Mouse (Mus musculus) heart, embryonic 16.5 days (tissue): ENCODE data around the gene Ttc7b. TPM values are rescaled to one million over a fixed set of nuclear protein-coding genes. Genes with fewer than 3 reads are reported as not detected.

ENCODE experiments used
- ATAC-seq: fragments of 200-750 bp; cut with Nextera tagmentation; replicated peaks from 2 replicates; pipeline ENCODE4 v1.8.0; 2017; ENCODE audit warnings: moderate number of reproducible peaks; ENCODE audit not compliant: insufficient read depth, low FRiP score; ENCODE audit errors: extremely low read depth
- H3K27ac ChIP-seq: fragments of 300-500 bp; sonication (generic); 2 replicates; pipeline ENCODE4 v1.5.1; 2014; ENCODE audit warnings: mild to moderate bottlenecking, low read length, control low read depth, moderate library complexity
- H3K27me3 ChIP-seq: fragments of 300-500 bp; sonication (generic); 2 replicates; pipeline ENCODE4 v1.6.1; 2014; ENCODE audit warnings: low read length, mixed read lengths; ENCODE audit not compliant: control insufficient read depth, insufficient read depth
- H3K36me3 ChIP-seq: fragments of 300-500 bp; sonication (generic); 2 replicates; pipeline ENCODE4 v1.6.1; 2014; ENCODE audit not compliant: control insufficient read depth, insufficient read depth
- H3K4me1 ChIP-seq: fragments of 300-500 bp; sonication (generic); 2 replicates; pipeline ENCODE4 v1.6.1; 2014; ENCODE audit warnings: low read length, mixed read lengths; ENCODE audit not compliant: control insufficient read depth, insufficient read depth
- H3K4me2 ChIP-seq: fragments of 300-500 bp; sonication (generic); 2 replicates; pipeline ENCODE4 v1.6.1; 2014; ENCODE audit warnings: low read depth, mild to moderate bottlenecking, control low read depth, low read length
- H3K4me3 ChIP-seq: fragments of 300-500 bp; sonication (generic); 2 replicates; pipeline ENCODE4 v1.5.1; 2014; ENCODE audit warnings: mild to moderate bottlenecking, control low read depth, low read length
- H3K9ac ChIP-seq: fragments of 300-500 bp; sonication (generic); 2 replicates; pipeline ENCODE4 v1.6.1; 2014; ENCODE audit warnings: low read length, control low read depth
- H3K9me3 ChIP-seq: fragments of 300-500 bp; sonication (generic); replicated peaks from 2 replicates; pipeline ENCODE4 v1.6.1; 2016; ENCODE audit warnings: low read length; ENCODE audit not compliant: control insufficient read depth
- WGBS: fragments of 180-500 bp; shearing (Covaris S2); extraction: QIAGEN DNeasy Blood & Tissue Kit; methylation state at CpG from one replicate; pipeline ENCODE4 v1.1.7; 2014; 5-methylcytosine and 5-hydroxymethylcytosine counted together
- polyA plus RNA-seq: library from polyadenylated mRNA; unstranded; fragments of >200 nt; fragmentation: Nextera tagmentation; extraction: Ambion mirVana; gene quantifications from 2 replicates; pipeline ENCODE4 v1.2.1, GENCODE M21; 2015

Gene Ttc7b
- polyA plus RNA-seq, 1 experiment from 2014 or later: 6.7 TPM

GRCm38 (mm10) chr12:100428183-100428582 is 92.4 kb downstream of the Ttc7b start:
- Histone ChIP-seq H3K9ac (no peak overlapping the region), H3K27ac (no peak overlapping the region), H3K4me3 (no peak overlapping the region), H3K9me3 (no peaks in the 10 kb centered on the region), H3K4me2 (no peak overlapping the region), H3K36me3 (0 out of 2 replicates have a peak, but pooled peaks cover 2% of the 10 kb centered on the region), H3K4me1 (peaks cover 10% of the 10 kb centered on the region), H3K27me3 (no peaks in the 10 kb centered on the region)
- ATAC-seq: no peak
- WGBS: 86% methylated on average over 4 of the region's 4 CpGs

- Histone ChIP-seq H3K4me2 (no peak overlapping the region), H3K4me3 (no peak overlapping the region), H3K9me3 (no peaks in the 10 kb centered on the region), H3K9ac (no peak overlapping the region), H3K36me3 (0 out of 2 replicates have a peak, but pooled peaks cover 2% of the 10 kb centered on the region), H3K27ac (no peak overlapping the region), H3K4me1 (peaks cover 19% of the 10 kb centered on the region), H3K27me3 (no peaks in the 10 kb centered on the region)
- ATAC-seq: no peak
- WGBS: 44% methylated on average over 4 of the region's 4 CpGs
Measured at GRCm38 (mm10) chr12:100426212-100426611, 94.4 kb downstream of the Ttc7b start.

- no peak for ATAC-seq
- 89% methylated on average over 6 of the region's 6 CpGs for WGBS
- Histone ChIP-seq H3K4me2 (no peak overlapping the region), H3K4me1 (peaks cover 28% of the 10 kb centered on the region), H3K36me3 (0 out of 2 replicates have a peak, but pooled peaks cover 2% of the 10 kb centered on the region), H3K27ac (no peak overlapping the region), H3K9me3 (no peaks in the 10 kb centered on the region), H3K4me3 (no peak overlapping the region), H3K9ac (no peak overlapping the region), H3K27me3 (no peaks in the 10 kb centered on the region)
Measured at GRCm38 (mm10) chr12:100425028-100425427, 95.6 kb downstream of the Ttc7b start.

GRCm38 (mm10) chr12:100422286-100422820 is 98.3 kb downstream of the Ttc7b start:
- Histone ChIP-seq H3K4me3 (no peak overlapping the region), H3K4me1 (peaks cover 29% of the 10 kb centered on the region), H3K9me3 (no peaks in the 10 kb centered on the region), H3K9ac (no peak overlapping the region), H3K4me2 (no peak overlapping the region), H3K27me3 (no peaks in the 10 kb centered on the region), H3K27ac (no peak overlapping the region), H3K36me3 (0 out of 2 replicates have a peak, but pooled peaks cover 2% of the 10 kb centered on the region)
- WGBS: 40% methylated on average over 6 of the region's 6 CpGs
- ATAC-seq: 0 out of 2 replicates have a peak, but pooled peaks have one; percentile 17

GRCm38 (mm10) chr12:100421538-100421937 is 99.1 kb downstream of the Ttc7b start:
- Histone ChIP-seq H3K4me1 (peaks cover 28% of the 10 kb centered on the region), H3K9ac (no peak overlapping the region), H3K4me2 (no peak overlapping the region), H3K4me3 (no peak overlapping the region), H3K36me3 (0 out of 2 replicates have a peak, but pooled peaks cover 2% of the 10 kb centered on the region), H3K9me3 (no peaks in the 10 kb centered on the region), H3K27me3 (no peaks in the 10 kb centered on the region), H3K27ac (no peak overlapping the region)
- 0 out of 2 replicates have a peak, but pooled peaks have one; percentile 21 for ATAC-seq
- WGBS: 70% methylated on average over 6 of the region's 6 CpGs

GRCm38 (mm10) chr12:100420903-100421302 is 99.7 kb downstream of the Ttc7b start:
- ATAC-seq: no peak
- H3K27ac ChIP-seq: no peak overlapping the region
- H3K4me1 ChIP-seq: peaks cover 22% of the 10 kb centered on the region
- H3K36me3 ChIP-seq: 0 out of 2 replicates have a peak, but pooled peaks cover 2% of the 10 kb centered on the region
- no peak overlapping the region for H3K4me2 ChIP-seq
- H3K9me3 ChIP-seq: no peaks in the 10 kb centered on the region
- no peaks in the 10 kb centered on the region for H3K27me3 ChIP-seq
- H3K4me3 ChIP-seq: no peak overlapping the region
- H3K9ac ChIP-seq: no peak overlapping the region
- WGBS: 48% methylated on average over 6 of the region's 6 CpGs

GRCm38 (mm10) chr12:100419946-100420874 is 100.4 kb downstream of the Ttc7b start:
- no peak for ATAC-seq
- Histone ChIP-seq H3K27ac (no peak overlapping the region), H3K27me3 (no peaks in the 10 kb centered on the region), H3K4me1 (peaks cover 20% of the 10 kb centered on the region), H3K36me3 (0 out of 2 replicates have a peak, but pooled peaks cover 2% of the 10 kb centered on the region), H3K4me2 (no peak overlapping the region), H3K9ac (no peak overlapping the region), H3K9me3 (no peaks in the 10 kb centered on the region), H3K4me3 (no peak overlapping the region)
- 64% methylated on average over 9 of the region's 9 CpGs for WGBS

GRCm38 (mm10) chr12:100415802-100416201 is 104.8 kb downstream of the Ttc7b start:
- Histone ChIP-seq H3K27ac (no peak overlapping the region), H3K4me1 (peaks cover 10% of the 10 kb centered on the region), H3K36me3 (peaks cover 19% of the 10 kb centered on the region), H3K9ac (no peak overlapping the region), H3K9me3 (no peaks in the 10 kb centered on the region), H3K27me3 (no peaks in the 10 kb centered on the region), H3K4me2 (no peak overlapping the region), H3K4me3 (no peak overlapping the region)
- no peak for ATAC-seq
- WGBS: 67% methylated on average over 6 of the region's 6 CpGs
